Mouse (Mus musculus): ENCODE results near the gene Arnt2. TPM values are rescaled to one million over a fixed set of nuclear protein-coding genes. Genes with fewer than 3 reads are reported as not detected.

The Arnt2 gene
- polyA plus RNA-seq, 1 experiment: not detected

DNA sequence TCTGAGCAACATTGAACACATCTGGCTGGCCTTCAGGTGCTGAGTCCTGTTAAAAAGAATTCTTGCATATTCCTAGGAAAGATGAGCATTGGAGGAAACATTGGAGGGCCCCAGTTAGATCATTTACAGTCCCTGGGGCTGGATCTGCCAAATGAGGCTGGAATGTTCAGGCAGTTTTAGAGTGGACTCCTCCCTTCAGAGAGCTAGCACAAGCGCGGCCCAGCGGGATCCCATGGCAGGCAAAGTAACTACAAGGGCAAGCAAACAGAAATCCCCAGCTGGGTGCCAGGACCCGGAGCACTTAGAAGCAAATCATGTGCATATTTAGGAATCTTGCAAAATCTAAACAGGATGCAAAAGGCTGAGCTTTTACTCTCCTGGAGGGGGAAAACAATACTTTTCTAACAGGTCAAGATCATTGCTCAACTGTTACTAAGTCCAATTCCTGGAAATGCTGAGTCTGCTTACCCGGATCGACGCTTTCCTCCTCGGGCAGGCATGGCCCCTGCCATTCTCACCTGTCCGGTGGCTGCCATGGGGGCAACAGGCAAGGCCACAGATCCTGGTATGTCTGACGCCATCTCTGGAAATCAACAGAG, 48.8 kb downstream of the Arnt2 start:
- 79% methylated on average over 10 of the region's 10 CpGs for WGBS
- TF ChIP-seq POLR2A (IDR thresholded peaks at IDR 0.05; ENCODE audit: insufficient read depth, low read depth, low read length): no peak
- TF ChIP-seq CTCF (IDR thresholded peaks at IDR 0.05; ENCODE audit: insufficient read depth, low read depth, low read length): no peak
- Histone ChIP-seq H3K27ac (ENCODE audit: insufficient read depth, low read depth, low read length) (no peak overlapping the region), H3K4me3 (ENCODE audit: insufficient read depth, low read depth, low read length) (no peak overlapping the region), H3K4me1 (ENCODE audit: control insufficient read depth, insufficient read depth, low read length) (peaks cover 8% of the 10 kb centered on the region)

DNA sequence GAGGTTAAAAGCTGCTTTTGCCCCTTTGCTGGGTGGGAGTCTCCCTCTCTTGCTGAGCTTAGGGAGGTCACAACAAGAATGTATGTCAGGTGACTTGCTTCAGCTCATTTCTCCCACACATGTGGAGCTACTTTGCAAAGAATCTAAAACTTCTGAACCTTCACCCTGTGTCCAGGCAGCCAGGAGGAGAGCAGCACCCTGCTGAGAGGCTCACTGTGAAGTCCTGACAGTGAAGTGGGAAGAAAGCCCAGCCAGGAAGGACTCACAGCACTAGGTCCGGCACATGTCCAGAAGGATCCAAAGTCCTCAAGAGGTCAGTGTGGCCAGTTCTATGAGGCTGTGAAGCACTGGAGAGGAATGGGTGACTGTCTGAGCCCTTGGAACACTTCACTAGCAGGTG, 51.5 kb downstream of the Arnt2 start:
- TF ChIP-seq POLR2A (IDR thresholded peaks at IDR 0.05; ENCODE audit: insufficient read depth, low read depth, low read length) (no peak), CTCF (IDR thresholded peaks at IDR 0.05; ENCODE audit: insufficient read depth, low read depth, low read length) (no peak)
- peaks cover 8% of the 10 kb centered on the region; the same call in 1 of the 2 replicates for H3K4me1 ChIP-seq (ENCODE audit: control insufficient read depth, insufficient read depth, low read length)
- no peak overlapping the region for H3K27ac ChIP-seq (ENCODE audit: insufficient read depth, low read depth, low read length)
- no peak overlapping the region for H3K4me3 ChIP-seq (ENCODE audit: insufficient read depth, low read depth, low read length)
- 82% methylated on average over 1 of the region's 1 CpGs for WGBS

DNA sequence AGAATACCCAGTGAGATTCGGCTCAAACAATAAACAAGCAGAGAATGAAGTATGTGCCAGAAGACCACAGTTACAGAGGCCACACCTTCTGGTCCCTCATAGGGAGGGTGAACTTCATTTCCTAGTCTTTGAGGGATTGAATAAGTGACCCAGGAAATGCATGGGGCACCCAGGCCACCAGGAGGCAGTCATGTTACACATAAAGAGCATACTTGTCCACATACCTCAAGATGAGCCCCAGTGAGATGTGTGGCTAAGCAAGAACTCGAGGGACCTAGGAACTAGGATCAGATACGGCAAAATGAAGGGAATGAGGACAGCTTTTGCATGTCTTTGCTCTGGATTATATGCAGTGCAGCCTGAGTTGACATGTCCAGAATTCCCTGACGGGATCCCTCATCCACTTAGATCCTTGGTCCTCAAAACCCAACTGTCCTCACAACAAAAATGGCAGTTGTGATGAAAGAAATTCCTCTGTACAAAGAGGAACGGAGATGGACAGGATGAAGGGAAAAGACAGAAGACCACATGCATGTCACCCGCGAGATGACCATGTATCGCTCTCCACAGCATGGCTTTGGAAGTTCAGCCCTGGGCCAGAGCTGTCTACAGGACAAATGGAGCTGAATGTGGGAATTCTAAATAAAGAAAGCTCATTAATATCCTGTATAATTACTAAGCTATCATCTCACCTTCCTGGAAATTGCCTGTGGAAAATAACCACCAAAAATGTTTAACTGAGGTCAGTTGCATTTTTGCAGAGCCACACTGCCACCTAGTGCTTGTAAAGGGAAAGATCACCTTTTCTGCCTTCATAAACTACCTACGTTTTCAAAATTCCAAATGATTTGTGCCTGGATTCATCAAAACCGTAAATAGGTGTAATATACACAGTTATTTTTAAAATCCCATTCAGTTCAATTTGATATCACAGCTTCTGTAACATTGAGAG, 54.1 kb downstream of the Arnt2 start:
- Histone ChIP-seq H3K4me1 (ENCODE audit: control insufficient read depth, insufficient read depth, low read length) (no peaks in the 10 kb centered on the region), H3K4me3 (ENCODE audit: insufficient read depth, low read depth, low read length) (no peak overlapping the region), H3K27ac (ENCODE audit: insufficient read depth, low read depth, low read length) (no peak overlapping the region)
- WGBS: 57% methylated on average over 10 of the region's 10 CpGs
- TF ChIP-seq CTCF (IDR thresholded peaks at IDR 0.05; ENCODE audit: insufficient read depth, low read depth, low read length): no peak
- TF ChIP-seq POLR2A (IDR thresholded peaks at IDR 0.05; ENCODE audit: insufficient read depth, low read depth, low read length): no peak

DNA sequence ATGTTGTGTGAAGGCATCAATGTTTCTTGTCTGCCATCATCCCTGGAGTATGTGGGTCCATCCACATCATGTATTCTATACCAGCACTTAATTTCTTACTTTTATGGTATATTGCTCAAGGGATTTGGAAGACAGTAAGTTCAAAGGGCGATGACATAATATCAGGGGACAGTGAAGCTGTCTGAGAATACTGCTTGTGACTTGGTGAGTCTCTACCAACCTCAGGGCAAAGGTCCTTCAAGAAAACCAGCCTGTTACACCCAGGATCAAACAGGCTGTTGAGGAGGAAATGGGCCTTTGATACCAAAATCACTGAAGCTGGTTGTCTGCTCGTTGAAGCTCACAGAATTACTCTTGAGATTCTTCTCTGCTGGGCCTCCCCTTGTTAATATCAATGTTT, 55.1 kb downstream of the Arnt2 start:
- Histone ChIP-seq H3K4me1 (ENCODE audit: control insufficient read depth, insufficient read depth, low read length) (no peaks in the 10 kb centered on the region), H3K4me3 (ENCODE audit: insufficient read depth, low read depth, low read length) (no peak overlapping the region), H3K27ac (ENCODE audit: insufficient read depth, low read depth, low read length) (no peak overlapping the region)
- WGBS: 96% methylated on average over 2 of the region's 2 CpGs
- TF ChIP-seq CTCF (IDR thresholded peaks at IDR 0.05; ENCODE audit: insufficient read depth, low read depth, low read length): no peak
- TF ChIP-seq POLR2A (IDR thresholded peaks at IDR 0.05; ENCODE audit: insufficient read depth, low read depth, low read length): no peak

DNA sequence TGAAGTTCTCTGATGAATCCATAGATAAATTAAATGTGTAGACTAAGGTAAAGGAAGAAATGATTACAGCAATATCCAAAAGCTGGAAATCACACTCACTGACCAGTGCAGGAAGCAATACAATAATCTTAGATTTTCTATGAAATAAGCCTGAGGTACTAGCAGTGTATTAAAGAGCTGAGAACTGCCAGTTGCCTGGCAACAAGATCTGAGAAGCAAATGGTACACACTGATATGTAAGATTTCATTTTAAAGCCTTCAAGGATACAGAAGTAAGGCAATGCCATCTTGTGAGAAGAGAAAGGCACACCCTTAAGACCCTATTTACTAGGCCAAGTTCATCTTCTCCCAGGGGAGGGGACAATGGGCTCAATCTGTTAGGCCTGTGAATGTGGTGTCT, 59.4 kb downstream of the Arnt2 start:
- no peak overlapping the region for H3K27ac ChIP-seq (ENCODE audit: insufficient read depth, low read depth, low read length)
- H3K4me3 ChIP-seq (ENCODE audit: insufficient read depth, low read depth, low read length): no peak overlapping the region
- no peak for TF ChIP-seq POLR2A (IDR thresholded peaks at IDR 0.05; ENCODE audit: insufficient read depth, low read depth, low read length)
- no peak for TF ChIP-seq CTCF (IDR thresholded peaks at IDR 0.05; ENCODE audit: insufficient read depth, low read depth, low read length)
- H3K4me1 ChIP-seq (ENCODE audit: control insufficient read depth, insufficient read depth, low read length): no peaks in the 10 kb centered on the region

DNA sequence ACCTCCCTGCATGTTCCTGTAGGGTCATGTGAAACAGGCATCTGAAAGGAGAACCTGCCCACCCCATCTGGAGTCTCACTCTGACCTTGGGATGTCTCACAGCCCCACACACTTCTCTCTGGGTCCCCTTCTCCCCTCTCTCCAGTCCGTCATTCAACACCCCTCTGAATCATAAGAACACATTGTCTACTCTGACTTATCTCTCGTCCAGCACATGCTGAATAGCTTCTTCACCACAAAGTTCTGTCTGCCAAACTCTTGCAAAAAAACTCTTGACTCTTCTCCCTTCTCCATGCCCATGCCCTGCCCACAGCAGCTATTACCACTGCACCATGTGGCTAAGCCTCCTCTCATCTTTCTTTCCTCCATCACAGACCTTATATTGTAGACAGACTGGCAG, 60.0 kb downstream of the Arnt2 start:
- no peak overlapping the region for H3K27ac ChIP-seq (ENCODE audit: insufficient read depth, low read depth, low read length)
- H3K4me3 ChIP-seq (ENCODE audit: insufficient read depth, low read depth, low read length): no peak overlapping the region
- 81% methylated on average over 2 of the region's 2 CpGs for WGBS
- TF ChIP-seq CTCF (IDR thresholded peaks at IDR 0.05; ENCODE audit: insufficient read depth, low read depth, low read length) (no peak), POLR2A (IDR thresholded peaks at IDR 0.05; ENCODE audit: insufficient read depth, low read depth, low read length) (no peak)
- no peaks in the 10 kb centered on the region for H3K4me1 ChIP-seq (ENCODE audit: control insufficient read depth, insufficient read depth, low read length)

DNA sequence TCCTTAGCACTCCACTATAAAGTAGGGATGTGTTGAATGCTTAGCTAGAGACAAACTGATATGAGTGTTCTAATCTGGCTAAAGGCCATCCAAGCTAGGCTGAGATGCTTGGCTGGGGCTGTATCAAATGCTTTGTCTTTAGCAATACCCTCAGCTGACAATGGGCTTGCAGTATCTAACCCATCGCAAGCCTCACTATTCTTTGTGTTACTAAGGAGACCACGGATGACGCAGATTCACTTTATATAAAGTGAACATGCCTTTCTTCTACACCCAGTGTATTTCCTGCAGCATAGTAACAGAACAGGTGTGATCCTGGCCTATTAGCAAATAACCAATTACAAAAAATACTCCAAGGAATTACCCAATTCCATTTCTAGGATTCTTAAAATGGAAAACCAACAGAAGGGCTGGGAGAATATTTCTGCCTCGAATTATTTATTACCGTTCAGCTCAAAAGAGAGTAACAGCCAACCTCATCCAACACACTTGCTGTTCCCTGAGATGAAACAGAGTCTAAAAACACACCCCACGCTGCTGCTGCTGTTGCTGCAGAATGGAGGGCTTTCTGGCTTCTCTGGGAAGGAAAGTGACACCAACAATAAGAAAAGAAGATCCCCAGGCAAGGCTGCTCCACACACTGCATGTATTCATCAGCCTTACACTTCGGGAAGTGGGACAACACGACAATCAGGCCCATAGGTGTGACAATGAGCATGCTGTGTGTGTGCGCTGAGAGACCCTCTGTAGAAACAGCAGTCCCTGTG, 61.6 kb downstream of the Arnt2 start:
- TF ChIP-seq CTCF (IDR thresholded peaks at IDR 0.05; ENCODE audit: insufficient read depth, low read depth, low read length): no peak
- H3K4me1 ChIP-seq (ENCODE audit: control insufficient read depth, insufficient read depth, low read length): no peaks in the 10 kb centered on the region
- H3K27ac ChIP-seq (ENCODE audit: insufficient read depth, low read depth, low read length): no peak overlapping the region
- WGBS: 87% methylated on average over 9 of the region's 9 CpGs
- no peak overlapping the region for H3K4me3 ChIP-seq (ENCODE audit: insufficient read depth, low read depth, low read length)

DNA sequence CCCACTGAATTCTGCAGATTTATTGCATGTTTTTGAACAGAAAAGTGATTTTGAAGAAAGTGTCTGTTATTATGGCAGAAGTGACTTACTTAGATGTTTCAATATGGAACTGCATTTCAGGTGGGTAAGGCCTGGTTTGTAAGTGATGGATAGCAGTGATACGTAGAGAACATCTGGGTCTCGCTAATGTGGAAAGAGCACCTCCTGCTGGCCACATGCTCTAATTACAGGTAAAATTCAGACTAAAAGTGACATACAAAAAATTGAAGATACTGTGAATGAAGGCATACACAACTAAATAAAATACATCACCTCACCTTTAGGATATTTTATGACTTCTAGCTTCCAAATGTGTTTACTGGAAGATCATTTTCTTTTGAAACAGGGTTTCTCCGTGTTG, 66.8 kb downstream of the Arnt2 start:
- whole genome bisulfite sequencing: over 99% methylated on average over 3 of the region's 3 CpGs
- no peak for TF ChIP-seq POLR2A (IDR thresholded peaks at IDR 0.05; ENCODE audit: insufficient read depth, low read depth, low read length)
- no peak for TF ChIP-seq CTCF (IDR thresholded peaks at IDR 0.05; ENCODE audit: insufficient read depth, low read depth, low read length)

DNA sequence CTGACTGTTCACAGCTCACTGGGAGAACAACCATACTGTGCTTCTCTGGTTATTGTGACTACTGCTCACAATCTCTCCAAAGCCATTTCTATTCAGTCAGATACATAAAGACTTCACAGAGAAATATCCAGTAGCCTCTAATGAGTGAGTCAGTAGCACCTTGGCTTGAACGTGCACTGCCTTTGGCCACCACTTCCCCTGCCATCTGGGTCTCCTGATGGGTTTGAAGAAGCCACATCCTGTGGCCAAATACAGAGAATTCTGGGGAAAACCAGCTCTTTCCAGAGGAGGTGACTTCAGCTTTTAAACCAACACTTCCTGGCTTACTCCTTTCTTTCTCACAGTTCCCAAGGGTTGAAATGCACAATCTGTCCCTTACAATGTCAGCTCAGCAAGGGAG, 69.0 kb downstream of the Arnt2 start:
- TF ChIP-seq CTCF (IDR thresholded peaks at IDR 0.05; ENCODE audit: insufficient read depth, low read depth, low read length) (no peak), POLR2A (IDR thresholded peaks at IDR 0.05; ENCODE audit: insufficient read depth, low read depth, low read length) (no peak)
- Histone ChIP-seq H3K4me1 (ENCODE audit: control insufficient read depth, insufficient read depth, low read length) (0 out of 2 replicates have a peak, but pooled peaks cover 5% of the 10 kb centered on the region), H3K4me3 (ENCODE audit: insufficient read depth, low read depth, low read length) (no peak overlapping the region), H3K27ac (ENCODE audit: insufficient read depth, low read depth, low read length) (no peak overlapping the region)
- whole genome bisulfite sequencing: 64% methylated on average over 1 of the region's 1 CpGs

More for the DNA sequence above, 66.8 kb downstream of the Arnt2 start:
- H3K27ac ChIP-seq (ENCODE audit: insufficient read depth, low read depth, low read length): no peak overlapping the region
- 0 out of 2 replicates have a peak, but pooled peaks cover 3% of the 10 kb centered on the region for H3K4me1 ChIP-seq (ENCODE audit: control insufficient read depth, insufficient read depth, low read length)
- no peak overlapping the region for H3K4me3 ChIP-seq (ENCODE audit: insufficient read depth, low read depth, low read length)

Measured in olfactory bulb, adult 2 months (tissue).